Mouse (Mus musculus) stomach, postnatal 0 days (tissue): ENCODE measurements around the gene Ifi207.

Experiments
- CTCF ChIP-seq: IDR thresholded peaks from 2 replicates; pipeline ENCODE4 v1.5.1; 2016; ENCODE audit warnings: antibody characterized with exemption, low read depth, mild to moderate bottlenecking, moderate library complexity
- EP300 ChIP-seq: optimal IDR thresholded peaks from 2 replicates; pipeline ENCODE3; 2016; ENCODE audit warnings: antibody characterized with exemption

DNA sequence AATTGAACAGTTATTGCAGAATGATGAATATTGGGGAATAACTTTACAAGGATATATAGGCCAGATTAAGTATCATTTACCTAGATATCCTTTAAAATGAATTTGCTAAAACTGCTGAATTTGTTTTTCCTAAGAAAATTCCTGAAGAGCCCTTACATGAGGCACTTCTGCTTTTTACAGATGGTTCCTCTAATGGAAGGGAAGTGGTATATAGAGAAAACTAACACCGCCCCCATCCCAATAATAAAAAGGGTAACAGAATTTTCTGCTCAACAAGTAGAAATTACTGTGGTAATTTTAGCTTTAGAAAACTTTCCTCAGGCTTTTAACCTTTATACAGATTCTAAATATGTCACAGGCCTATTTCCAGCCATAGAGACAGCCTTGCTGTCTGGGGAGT is 47.3 kb downstream of the Ifi207 start:
- TF ChIP-seq EP300 (no peak), CTCF (no peak)
